Mouse (Mus musculus): ENCODE results near the gene Iqcd.
A peak's percentile ranks its signal among the peaks of the same experiment; 100 is the strongest.

Gene Iqcd

GRCm38 (mm10) chr5:120605688-120606087 is 16.9 kb downstream of the Iqcd start:
- DNase-seq = peak; percentile 59 to 83

GRCm38 (mm10) chr5:120606590-120607200 is 17.9 kb downstream of the Iqcd start:
- DNase-seq = no peak

- DNase-seq = no peak
Measured at GRCm38 (mm10) chr5:120607335-120607734, 18.5 kb downstream of the Iqcd start.

GRCm38 (mm10) chr5:120609246-120609775 is 20.5 kb downstream of the Iqcd start:
- DNase-seq = no peak

GRCm38 (mm10) chr5:120610906-120611305 is 22.1 kb downstream of the Iqcd start:
- DNase-seq = no peak

- no peak for DNase-seq
Measured at GRCm38 (mm10) chr5:120611416-120611815, 22.6 kb downstream of the Iqcd start.

- peak; percentile 95 to 99 for DNase-seq
Measured at GRCm38 (mm10) chr5:120612442-120612821, 23.6 kb downstream of the Iqcd start, which contains the start of the genes Rita1 and Ddx54. Gene Rita1, minus strand, starts transcription at chr5:120612589. Gene Ddx54, plus strand, starts transcription at chr5:120612739.

GRCm38 (mm10) chr5:120612822-120613604 is 24.2 kb downstream of the Iqcd start:
- DNase-seq = peak; percentile 100

GRCm38 (mm10) chr5:120615903-120616302 is 27.1 kb downstream of the Iqcd start:
- DNase-seq = no peak

GRCm38 (mm10) chr5:120618778-120619177 is 30.0 kb downstream of the Iqcd start:
- DNase-seq = no peak

- peak; percentile 65 to 83 for DNase-seq
Measured at GRCm38 (mm10) chr5:120619201-120619600, 30.4 kb downstream of the Iqcd start.

GRCm38 (mm10) chr5:120620375-120621077 is 31.7 kb downstream of the Iqcd start:
- peak; percentile 81 to 91 for DNase-seq

GRCm38 (mm10) chr5:120621078-120621765 is 32.4 kb downstream of the Iqcd start:
- peak; percentile 77 to 80 for DNase-seq

GRCm38 (mm10) chr5:120621846-120622197 is 33.0 kb downstream of the Iqcd start:
- no peak for DNase-seq

GRCm38 (mm10) chr5:120622198-120622851 is 33.5 kb downstream of the Iqcd start:
- DNase-seq = peak; percentile 51

- no peak for DNase-seq
Measured at GRCm38 (mm10) chr5:120624427-120624826, 35.6 kb downstream of the Iqcd start.

GRCm38 (mm10) chr5:120626399-120626798 is 37.6 kb downstream of the Iqcd start:
- no peak for DNase-seq

- DNase-seq = no peak
Measured at GRCm38 (mm10) chr5:120627515-120628300, 38.9 kb downstream of the Iqcd start.

GRCm38 (mm10) chr5:120628624-120629023 is 39.8 kb downstream of the Iqcd start:
- no peak for DNase-seq

GRCm38 (mm10) chr5:120631128-120631527 is 42.3 kb downstream of the Iqcd start:
- no peak for DNase-seq

- DNase-seq = no peak
Measured at GRCm38 (mm10) chr5:120631892-120632291, 43.1 kb downstream of the Iqcd start.

Measured in spleen, adult 18-20 months (tissue).